Mouse (Mus musculus) C2C12 (cell line): ENCODE results near the gene Gstm2. TPM values are rescaled to one million over a fixed set of nuclear protein-coding genes. Genes with fewer than 3 reads are reported as not detected.

ENCODE experiments used
- H3K27me3 ChIP-seq: one replicate; pipeline ENCODE4 v1.6.1; 2011; ENCODE audit not compliant: control insufficient read depth, insufficient read depth, insufficient read length
- H3K36me3 ChIP-seq: one replicate; pipeline ENCODE4 v1.6.1; 2011; ENCODE audit not compliant: control insufficient read depth, insufficient read depth
- H3K4me3 ChIP-seq: one replicate; pipeline ENCODE4 v1.5.1; 2011; ENCODE audit warnings: mild to moderate bottlenecking, control low read depth; ENCODE audit not compliant: poor library complexity, insufficient read depth, severe bottlenecking
- H3K79me2 ChIP-seq: one replicate; pipeline ENCODE4 v1.6.1; 2011; ENCODE audit not compliant: control insufficient read depth, insufficient read depth
- H3K79me3 ChIP-seq: one replicate; pipeline ENCODE4 v1.6.1; 2011; ENCODE audit warnings: low read depth, control low read depth
- H3ac ChIP-seq: one replicate; pipeline ENCODE3; 2011; ENCODE audit warnings: low read depth; ENCODE audit not compliant: control insufficient read depth, insufficient read length
- CEBPB ChIP-seq: IDR thresholded peaks from one replicate; pipeline ENCODE4 v1.6.1; 2011; ENCODE audit warnings: low read depth, mild to moderate bottlenecking, control low read depth, moderate library complexity
- CTCF ChIP-seq: IDR thresholded peaks from one replicate; pipeline ENCODE4 v1.5.1; 2011; ENCODE audit not compliant: control insufficient read depth, insufficient read depth, insufficient read length
- FOSL1 ChIP-seq: IDR thresholded peaks from one replicate; pipeline ENCODE4 v1.8.0; 2011; ENCODE audit warnings: mild to moderate bottlenecking, low read length; ENCODE audit not compliant: poor library complexity, insufficient read depth, severe bottlenecking
- MAX ChIP-seq: IDR thresholded peaks from one replicate; pipeline ENCODE4 v1.6.1; 2011; ENCODE audit warnings: mild to moderate bottlenecking, control low read depth
- MYOD1 ChIP-seq: IDR thresholded peaks from one replicate; pipeline ENCODE4 v1.6.1; 2011; ENCODE audit warnings: low read depth; ENCODE audit not compliant: control insufficient read depth, insufficient read length
- MYOG ChIP-seq: IDR thresholded peaks from one replicate; pipeline ENCODE4 v1.6.1; 2011; ENCODE audit not compliant: control insufficient read depth, insufficient read length; ENCODE audit errors: extremely low read depth
- USF1 ChIP-seq: IDR thresholded peaks from one replicate; pipeline ENCODE4 v1.6.1; 2011; ENCODE audit warnings: low read depth, mild to moderate bottlenecking, control low read depth, moderate library complexity
- polyA plus RNA-seq: library from polyadenylated mRNA; unstranded; fragments of >200 nt; fragmentation: generic; extraction: Trizol; gene quantifications from one replicate; pipeline ENCODE4 v1.2.1, GENCODE M21; 2012; ENCODE audit warnings: missing spikeins

The Gstm2 gene
- polyA plus RNA-seq, 1 experiment: 7.7 TPM

DNA sequence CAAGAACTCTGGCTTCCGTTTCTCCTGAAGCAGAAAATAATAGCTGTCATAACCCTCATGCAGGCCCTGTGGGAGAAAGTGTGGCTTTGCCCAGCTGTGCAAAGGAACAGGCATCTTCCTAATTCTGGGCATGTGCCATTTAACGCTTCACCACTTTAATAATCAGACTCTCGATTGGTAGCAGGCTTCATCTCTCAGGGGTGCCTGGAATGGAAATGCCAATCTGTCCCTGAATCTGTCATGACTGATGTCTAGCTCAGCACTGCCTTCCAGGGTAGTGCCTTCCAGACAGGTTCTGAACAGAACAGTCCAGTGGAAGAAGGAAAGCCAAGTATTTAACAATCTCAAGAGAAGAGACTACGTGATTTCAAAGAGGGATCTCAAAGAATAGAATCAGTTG lies 45.0 kb downstream of the Gstm2 start:
- Histone ChIP-seq H3K4me3 (no peak overlapping the region), H3ac (no peak overlapping the region), H3K36me3 (no peaks in the 10 kb centered on the region), H3K79me3 (no peaks in the 10 kb centered on the region), H3K79me2 (no peaks in the 10 kb centered on the region), H3K27me3 (peaks cover 3% of the 10 kb centered on the region)
- no peak for TF ChIP-seq CTCF
- no peak for TF ChIP-seq FOSL1
- TF ChIP-seq MYOD1: no peak
- TF ChIP-seq MYOG: no peak
- no peak for TF ChIP-seq CEBPB
- TF ChIP-seq USF1: no peak
- TF ChIP-seq MAX: no peak

DNA sequence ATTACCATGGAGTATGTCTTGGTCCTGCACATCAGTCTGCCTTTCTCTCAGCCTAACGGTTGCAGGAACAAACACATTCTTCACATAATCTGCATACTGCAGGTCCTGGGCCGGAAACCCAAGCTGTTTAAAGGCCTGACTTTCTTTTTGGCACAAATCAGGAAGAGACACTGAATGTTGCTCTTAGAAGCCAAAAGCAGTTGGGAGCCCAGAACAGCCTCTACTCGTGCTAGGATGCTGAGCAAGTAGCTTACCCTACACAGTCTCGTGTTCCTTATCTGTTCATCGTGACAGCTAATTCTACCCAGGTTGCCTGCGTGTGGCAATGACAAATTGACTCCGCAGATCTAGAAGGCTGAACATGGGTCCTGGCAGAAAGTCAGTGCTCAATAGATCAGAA lies 45.7 kb downstream of the Gstm2 start:
- Histone ChIP-seq H3ac (no peak overlapping the region), H3K36me3 (no peaks in the 10 kb centered on the region), H3K79me2 (no peaks in the 10 kb centered on the region), H3K4me3 (no peak overlapping the region), H3K27me3 (no peaks in the 10 kb centered on the region), H3K79me3 (no peaks in the 10 kb centered on the region)
- no peak for TF ChIP-seq CEBPB
- no peak for TF ChIP-seq MAX
- TF ChIP-seq CTCF: no peak
- TF ChIP-seq MYOG: no peak
- no peak for TF ChIP-seq MYOD1
- TF ChIP-seq FOSL1: no peak
- TF ChIP-seq USF1: no peak

DNA sequence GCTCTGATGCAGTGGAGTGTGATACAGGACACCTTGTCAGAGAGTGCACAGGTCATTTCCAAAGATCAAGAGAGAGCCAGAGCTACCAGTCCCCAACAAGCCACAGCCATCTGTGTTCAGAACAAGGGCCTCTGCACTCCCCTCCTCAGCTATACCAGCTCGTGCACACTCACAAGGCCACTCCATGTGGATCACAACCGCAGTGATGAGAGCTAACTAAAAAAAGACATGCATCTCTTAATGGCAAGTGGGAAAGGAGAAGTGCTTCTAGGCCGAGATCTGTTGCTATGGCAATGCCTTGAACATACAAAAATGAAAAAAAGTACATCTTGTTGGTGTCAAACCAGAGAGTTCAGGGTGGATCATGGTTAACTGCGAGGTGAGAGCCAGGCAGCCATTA lies 46.4 kb downstream of the Gstm2 start:
- TF ChIP-seq CEBPB: no peak
- no peak for TF ChIP-seq MAX
- no peak for TF ChIP-seq USF1
- TF ChIP-seq MYOD1: no peak
- TF ChIP-seq CTCF: no peak
- no peak for TF ChIP-seq MYOG
- no peak for TF ChIP-seq FOSL1

DNA sequence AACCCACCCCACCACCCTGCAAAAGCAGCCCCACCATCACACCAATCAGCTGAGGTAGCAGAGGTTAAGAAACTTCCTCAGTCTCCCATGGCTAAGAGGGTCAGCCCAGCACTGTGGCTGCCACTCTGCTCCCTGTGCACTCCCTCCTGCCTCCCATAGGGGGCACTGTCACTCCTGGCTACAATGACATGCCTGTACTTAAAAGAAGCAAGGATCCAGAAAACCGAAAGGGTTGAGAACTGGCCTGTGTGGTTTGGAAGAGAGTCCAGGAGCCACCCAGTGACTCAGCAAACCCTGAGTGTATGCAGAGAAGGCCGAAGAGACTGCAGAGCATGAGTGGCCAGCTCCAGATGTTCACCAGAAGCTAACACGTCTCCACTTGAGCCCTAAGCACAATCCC lies 46.9 kb downstream of the Gstm2 start:
- no peak overlapping the region for H3ac ChIP-seq
- H3K36me3 ChIP-seq: no peaks in the 10 kb centered on the region
- H3K79me2 ChIP-seq: no peaks in the 10 kb centered on the region
- no peak for TF ChIP-seq CEBPB
- TF ChIP-seq CTCF: peak; percentile 70
- no peak for TF ChIP-seq MAX
- no peak for TF ChIP-seq FOSL1
- no peak for TF ChIP-seq MYOG
- TF ChIP-seq USF1: no peak
- TF ChIP-seq MYOD1: no peak
- no peak overlapping the region for H3K4me3 ChIP-seq
- no peaks in the 10 kb centered on the region for H3K27me3 ChIP-seq
- H3K79me3 ChIP-seq: no peaks in the 10 kb centered on the region

More for the DNA sequence above, 46.4 kb downstream of the Gstm2 start:
- Histone ChIP-seq H3K27me3 (no peaks in the 10 kb centered on the region), H3K79me3 (no peaks in the 10 kb centered on the region), H3K4me3 (no peak overlapping the region), H3ac (no peak overlapping the region), H3K36me3 (no peaks in the 10 kb centered on the region), H3K79me2 (no peaks in the 10 kb centered on the region)

DNA sequence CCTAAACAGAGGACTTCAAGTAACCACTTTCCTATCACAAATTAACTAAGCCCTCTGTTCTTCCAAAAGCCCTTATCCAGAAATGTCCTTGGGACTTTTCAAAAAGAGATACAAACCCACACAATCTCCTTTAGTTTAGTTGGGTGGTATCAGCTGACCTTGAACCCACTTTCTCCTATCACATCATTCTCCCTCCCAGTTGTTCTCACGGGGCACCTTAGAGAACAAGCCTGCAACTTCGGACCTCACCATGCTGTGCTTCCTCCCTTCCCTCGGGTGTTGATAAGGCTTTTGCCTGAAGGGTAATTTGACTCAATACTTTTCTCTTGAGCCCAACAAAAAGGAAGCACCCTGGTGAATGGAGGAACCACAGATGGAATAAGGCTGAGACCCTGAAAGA lies 50.4 kb downstream of the Gstm2 start:
- H3K36me3 ChIP-seq: no peaks in the 10 kb centered on the region
- no peaks in the 10 kb centered on the region for H3K79me2 ChIP-seq
- no peak overlapping the region for H3ac ChIP-seq
- H3K4me3 ChIP-seq: no peak overlapping the region
- no peaks in the 10 kb centered on the region for H3K79me3 ChIP-seq
- TF ChIP-seq FOSL1: no peak
- no peak for TF ChIP-seq MYOG
- TF ChIP-seq MAX: no peak
- no peak for TF ChIP-seq CEBPB
- TF ChIP-seq USF1: no peak
- TF ChIP-seq CTCF: no peak
- TF ChIP-seq MYOD1: no peak
- H3K27me3 ChIP-seq: peaks cover 5% of the 10 kb centered on the region

DNA sequence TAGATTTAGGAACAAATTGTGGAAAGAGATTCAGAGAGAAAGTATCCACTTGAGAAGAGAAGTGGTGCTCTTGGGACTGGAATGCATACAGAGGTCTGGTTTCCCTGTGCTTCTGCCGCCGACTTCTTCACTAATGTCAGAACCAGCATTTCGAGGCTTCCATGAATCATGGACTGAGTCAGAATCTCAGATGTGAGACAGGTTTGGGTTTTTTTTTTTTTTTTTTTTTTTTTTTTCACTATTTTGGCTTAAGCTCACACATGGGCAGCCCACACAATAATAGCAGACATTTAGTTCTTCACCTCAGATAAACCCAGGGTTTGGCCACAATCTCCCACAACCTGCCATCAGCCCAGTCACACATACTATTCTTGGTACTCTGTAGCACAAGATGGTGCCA lies 51.0 kb downstream of the Gstm2 start:
- Histone ChIP-seq H3ac (no peak overlapping the region), H3K79me3 (no peaks in the 10 kb centered on the region), H3K27me3 (peaks cover 5% of the 10 kb centered on the region), H3K36me3 (no peaks in the 10 kb centered on the region), H3K79me2 (no peaks in the 10 kb centered on the region), H3K4me3 (no peak overlapping the region)
- TF ChIP-seq CEBPB: no peak
- TF ChIP-seq MAX: no peak
- TF ChIP-seq MYOD1: no peak
- no peak for TF ChIP-seq USF1
- no peak for TF ChIP-seq FOSL1
- TF ChIP-seq MYOG: no peak
- TF ChIP-seq CTCF: no peak
